Mouse (Mus musculus) stomach, postnatal 0 days (tissue): ENCODE data around the gene Egfl7. TPM values are rescaled to one million over a fixed set of nuclear protein-coding genes. Genes with fewer than 3 reads are reported as not detected.

Experiments used
- ATAC-seq: fragments of 200-750 bp; cut with Nextera tagmentation; 2 replicates; pipeline ENCODE4 v1.8.0; 2017; ENCODE audit not compliant: low FRiP score, low TSS enrichment
- DNase-seq: peaks from one replicate; pipeline ENCODE4 v3.0.0-alpha.2; 2016; ENCODE audit warnings: low spot score
- H3K27ac ChIP-seq: fragments of 300-500 bp; sonication (generic); replicated peaks from 2 replicates; pipeline ENCODE4 v1.5.1; 2014; ENCODE audit warnings: mild to moderate bottlenecking, control low read depth
- H3K27me3 ChIP-seq: fragments of 300-500 bp; sonication (generic); 2 replicates; pipeline ENCODE4 v1.6.1; 2014; ENCODE audit warnings: low read length; ENCODE audit not compliant: control insufficient read depth, insufficient read depth
- H3K36me3 ChIP-seq: fragments of 300-500 bp; sonication (generic); 2 replicates; pipeline ENCODE4 v1.6.1; 2014; ENCODE audit warnings: low read length, mixed read lengths; ENCODE audit not compliant: control insufficient read depth, insufficient read depth
- H3K4me1 ChIP-seq: fragments of 300-500 bp; sonication (generic); replicated peaks from 2 replicates; pipeline ENCODE4 v1.6.1; 2014; ENCODE audit warnings: antibody characterized with exemption; ENCODE audit not compliant: control insufficient read depth, insufficient read depth
- H3K4me2 ChIP-seq: fragments of 300-500 bp; sonication (generic); replicated peaks from 2 replicates; pipeline ENCODE4 v1.6.1; 2014; ENCODE audit warnings: low read depth, mild to moderate bottlenecking, control low read depth, moderate library complexity
- H3K4me3 ChIP-seq: fragments of 300-500 bp; sonication (generic); 2 replicates; pipeline ENCODE4 v1.5.1; 2014; ENCODE audit warnings: low read depth, low read length, control low read depth
- H3K9ac ChIP-seq: fragments of 300-500 bp; sonication (generic); 2 replicates; pipeline ENCODE4 v1.6.1; 2014; ENCODE audit warnings: mild to moderate bottlenecking, low read length, control low read depth, mixed read lengths
- H3K9me3 ChIP-seq: fragments of 300-500 bp; sonication (generic); 2 replicates; pipeline ENCODE4 v1.6.1; 2016; ENCODE audit warnings: low read length; ENCODE audit not compliant: control insufficient read depth
- CTCF ChIP-seq: IDR thresholded peaks from 2 replicates; pipeline ENCODE4 v1.5.1; 2016; ENCODE audit warnings: antibody characterized with exemption, low read depth, mild to moderate bottlenecking, moderate library complexity
- EP300 ChIP-seq: optimal IDR thresholded peaks from 2 replicates; pipeline ENCODE3; 2016; ENCODE audit warnings: antibody characterized with exemption
- WGBS: fragments of 180-500 bp; shearing (Covaris S2); extraction: QIAGEN DNeasy Blood & Tissue Kit; methylation state at CpG from one replicate; pipeline ENCODE4 v1.1.7; 2014; 5-methylcytosine and 5-hydroxymethylcytosine counted together
- polyA plus RNA-seq: library from polyadenylated mRNA; unstranded; fragments of >200 nt; fragmentation: Nextera tagmentation; extraction: Ambion mirVana; gene quantifications from 2 replicates; pipeline ENCODE4 v1.2.1, GENCODE M21; 2015

Egfl7 gene
- polyA plus RNA-seq, 1 experiment from 2014 or later = 49.7 TPM

GRCm38 (mm10) chr2:26575378-26575777 lies 4.4 kb upstream of the Egfl7 start:
- Histone ChIP-seq H3K4me3 (no peak overlapping the region), H3K27me3 (no peaks in the 10 kb centered on the region), H3K4me2 (no peak overlapping the region), H3K9me3 (no peaks in the 10 kb centered on the region), H3K36me3 (no peaks in the 10 kb centered on the region), H3K27ac (peak overlapping the region; percentile 53), H3K9ac (no peak overlapping the region), H3K4me1 (no peaks in the 10 kb centered on the region; the same call in 1 of the 2 replicates)
- DNase-seq (no peak), ATAC-seq (no peak)
- TF ChIP-seq CTCF (no peak), EP300 (no peak)
- 88% methylated on average over 1 of the region's 1 CpGs for WGBS

DNA sequence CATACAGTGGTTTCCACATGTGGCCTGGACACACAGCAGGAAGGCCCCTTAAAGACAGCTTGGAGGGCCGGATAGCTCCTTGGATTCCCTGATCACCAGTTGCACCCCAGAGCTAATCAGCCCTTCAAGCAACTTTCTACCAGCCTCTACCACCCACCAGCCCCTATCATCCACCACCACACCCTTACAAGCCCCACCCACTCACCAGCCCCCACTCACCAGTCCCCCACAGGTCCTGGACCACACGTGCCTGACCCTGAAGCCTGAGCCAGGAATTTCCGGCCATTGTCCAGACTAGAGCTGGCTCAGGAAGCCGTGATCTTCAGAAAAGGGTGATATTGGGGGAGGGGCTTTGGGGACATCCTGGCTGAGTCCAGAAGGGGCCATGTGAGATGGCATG lies 3.9 kb upstream of the Egfl7 start:
- Histone ChIP-seq H3K27ac (peak overlapping the region; percentile 53), H3K36me3 (no peaks in the 10 kb centered on the region), H3K27me3 (no peaks in the 10 kb centered on the region), H3K4me1 (no peaks in the 10 kb centered on the region; the same call in 1 of the 2 replicates), H3K9ac (no peak overlapping the region), H3K4me2 (no peak overlapping the region), H3K9me3 (no peaks in the 10 kb centered on the region), H3K4me3 (no peak overlapping the region)
- TF ChIP-seq CTCF (no peak), EP300 (no peak)
- 57% methylated on average over 4 of the region's 4 CpGs for WGBS
- DNase-seq (no peak), ATAC-seq (no peak)

DNA sequence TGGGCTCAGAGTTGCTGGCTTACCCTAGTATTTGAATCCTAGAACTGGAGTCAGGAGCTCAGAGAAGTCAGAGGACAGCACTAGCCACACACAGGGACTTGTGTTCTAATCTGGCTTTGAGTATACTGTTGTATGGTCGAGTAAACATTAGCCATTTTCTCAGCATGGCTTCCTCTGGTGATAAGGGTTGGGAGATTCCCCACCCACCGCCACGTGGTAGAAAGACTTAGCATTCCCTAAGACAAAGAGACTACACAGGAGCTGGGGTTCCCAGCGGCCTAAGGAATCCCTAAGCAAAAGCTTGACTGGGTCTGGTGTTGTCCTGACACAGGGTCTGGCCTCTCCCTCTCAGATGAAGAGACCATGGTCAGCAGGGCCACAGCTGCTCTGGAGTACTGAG lies 3.4 kb upstream of the Egfl7 start:
- Histone ChIP-seq H3K9me3 (no peaks in the 10 kb centered on the region), H3K9ac (no peak overlapping the region), H3K4me1 (no peaks in the 10 kb centered on the region; the same call in 1 of the 2 replicates), H3K27me3 (no peaks in the 10 kb centered on the region), H3K27ac (peak overlapping the region; percentile 61), H3K36me3 (no peaks in the 10 kb centered on the region), H3K4me3 (no peak overlapping the region), H3K4me2 (no peak overlapping the region)
- ATAC-seq = no peak
- TF ChIP-seq EP300 (no peak), CTCF (no peak)
- 50% methylated on average over 4 of the region's 4 CpGs for WGBS
- no peak for DNase-seq

- H3K4me1 ChIP-seq = no peaks in the 10 kb centered on the region; the same call in 1 of the 2 replicates
- WGBS = 44% methylated on average over 6 of the region's 6 CpGs
These were observed 1.4 kb upstream of the Egfl7 start for GRCm38 (mm10) chr2:26578369-26578768.

GRCm38 (mm10) chr2:26580751-26581150 lies 937 bp downstream of the Egfl7 start:
- DNase-seq (no peak), ATAC-seq (no peak)
- Histone ChIP-seq H3K4me1 (no peaks in the 10 kb centered on the region), H3K4me2 (no peak overlapping the region), H3K27ac (no peak overlapping the region), H3K9ac (no peak overlapping the region), H3K4me3 (no peak overlapping the region), H3K27me3 (no peaks in the 10 kb centered on the region), H3K36me3 (no peaks in the 10 kb centered on the region), H3K9me3 (no peaks in the 10 kb centered on the region)
- WGBS = 92% methylated on average over 5 of the region's 5 CpGs
- TF ChIP-seq CTCF (no peak), EP300 (no peak)

More at GRCm38 (mm10) chr2:26578369-26578768, 1.4 kb upstream of the Egfl7 start:
- no peak for TF ChIP-seq CTCF
- peak; percentile 81 for TF ChIP-seq EP300
- no peaks in the 10 kb centered on the region for H3K36me3 ChIP-seq
- no peak overlapping the region for H3K4me2 ChIP-seq
- no peak overlapping the region for H3K4me3 ChIP-seq
- no peaks in the 10 kb centered on the region for H3K9me3 ChIP-seq
- H3K27ac ChIP-seq = peak overlapping the region; percentile 69; the same call in 1 of the 2 replicates
- no peaks in the 10 kb centered on the region for H3K27me3 ChIP-seq
- no peak; the same call in 1 of the 2 replicates for ATAC-seq
- DNase-seq = no peak
- H3K9ac ChIP-seq = no peak overlapping the region

GRCm38 (mm10) chr2:26582203-26582602 lies 2.4 kb downstream of the Egfl7 start:
- H3K4me3 ChIP-seq = no peak overlapping the region
- H3K27me3 ChIP-seq = no peaks in the 10 kb centered on the region
- H3K36me3 ChIP-seq = no peaks in the 10 kb centered on the region
- H3K27ac ChIP-seq = peak overlapping the region; percentile 75; the same call in 1 of the 2 replicates
- H3K9ac ChIP-seq = no peak overlapping the region
- DNase-seq (no peak), ATAC-seq (no peak)
- 69% methylated on average over 2 of the region's 2 CpGs for WGBS
- no peaks in the 10 kb centered on the region for H3K9me3 ChIP-seq
- no peak for TF ChIP-seq EP300
- no peak for TF ChIP-seq CTCF
- no peak overlapping the region for H3K4me2 ChIP-seq
- H3K4me1 ChIP-seq = no peaks in the 10 kb centered on the region
